ENCODE assay signal across 9 mouse cellular contexts in genomic region chr8:94098996-94099395, GRCm38 (mm10). TPM values are rescaled to one million over a fixed set of nuclear protein-coding genes. Genes with fewer than 3 reads are reported as not detected.
DNase-seq lines count a peak whose midpoint lies in the region; ATAC-seq and TF ChIP-seq lines count a peak whose summit lies in the region.
"Had no signal": no experiment of that assay in that cellular context is flagged by ENCODE, and none has a peak within 500 bp of the region (broad histone marks: within the 10 kb centered on the region; RNA-seq: fewer than 3 reads in every experiment).

No protein-coding gene starts in this region.

- H3K36me3 ChIP-seq in kidney, adult 2 months (ENCODE audit: control insufficient read depth, insufficient read depth, low read length): no peaks in the 10 kb centered on the region
- no peaks in the 10 kb centered on the region for H3K36me3 ChIP-seq in hindbrain, embryonic 13.5 days
- no peaks in the 10 kb centered on the region for H3K36me3 ChIP-seq in midbrain, embryonic 15.5 days (replicated peaks)
- H3K36me3 ChIP-seq: G1E had no signal

- H3K9me3 ChIP-seq in hindbrain, embryonic 13.5 days: no peaks in the 10 kb centered on the region
- H3K9me3 ChIP-seq in midbrain, embryonic 15.5 days: no peaks in the 10 kb centered on the region
- H3K9me3 ChIP-seq: G1E had no signal

- H3K4me1 ChIP-seq in kidney, adult 2 months (ENCODE audit: control insufficient read depth, insufficient read depth, low read length): no peaks in the 10 kb centered on the region
- peaks cover 15% of the 10 kb centered on the region for H3K4me1 ChIP-seq in hindbrain, embryonic 13.5 days (replicated peaks)
- H3K4me1 ChIP-seq in midbrain, embryonic 15.5 days: peaks cover 17% of the 10 kb centered on the region

- no peak for TF ChIP-seq POLR2A in kidney, adult 2 months (IDR thresholded peaks at IDR 0.05; ENCODE audit: low read depth, low read length)

- ATAC-seq in hindbrain, embryonic 13.5 days (ENCODE audit: low FRiP score): no peak
- no peak for ATAC-seq in midbrain, embryonic 15.5 days (replicated peaks)
- no peak for ATAC-seq in granulocyte monocyte progenitor cell, adult 5-6 weeks (replicated peaks; ENCODE audit: poor library complexity, severe bottlenecking)

- H3K27me3 ChIP-seq in kidney, adult 2 months (replicated peaks; ENCODE audit: control insufficient read depth, insufficient read depth, low read length): no peaks in the 10 kb centered on the region
- H3K27me3 ChIP-seq in hindbrain, embryonic 13.5 days: no peaks in the 10 kb centered on the region
- no peaks in the 10 kb centered on the region for H3K27me3 ChIP-seq in midbrain, embryonic 15.5 days (replicated peaks)

- no peak for TF ChIP-seq CTCF in kidney, adult 2 months (conservative IDR thresholded peaks at IDR 0.05; ENCODE audit: insufficient read depth, insufficient read length, low read depth, low read length)

- peak overlapping the region; percentile 65; the same call in 1 of the 2 replicates for H3K27ac ChIP-seq in kidney, adult 2 months (ENCODE audit: insufficient read depth, low read depth, low read length)
- peak overlapping the region; percentile 99 for H3K27ac ChIP-seq in hindbrain, embryonic 13.5 days
- peak overlapping the region; percentile 98 for H3K27ac ChIP-seq in midbrain, embryonic 15.5 days

- H3K4me2 ChIP-seq in hindbrain, embryonic 13.5 days: peak overlapping the region; percentile 66
- peak overlapping the region; percentile 53 for H3K4me2 ChIP-seq in midbrain, embryonic 15.5 days

- no peak overlapping the region for H3K4me3 ChIP-seq in kidney, adult 2 months (ENCODE audit: insufficient read depth, low read depth, low read length)
- H3K4me3 ChIP-seq in hindbrain, embryonic 13.5 days: peak overlapping the region; percentile 57
- peak overlapping the region; percentile 59 for H3K4me3 ChIP-seq in midbrain, embryonic 15.5 days

- peak overlapping the region; percentile 78; the same call in 1 of the 2 replicates for H3K9ac ChIP-seq in hindbrain, embryonic 13.5 days
- peak overlapping the region; percentile 61 for H3K9ac ChIP-seq in midbrain, embryonic 15.5 days

- DNase-seq in kidney, adult 2 months: no peak
- no peak for DNase-seq in kidney, adult 18-20 months
- DNase-seq in brain, adult 2 months (ENCODE audit: low read depth, low spot score): peak; percentile 19
- no peak for DNase-seq in thymus, postnatal 10 days (ENCODE audit: low spot score in 2 of 2)
- no peak for DNase-seq in frontal cortex, adult 2 months (ENCODE audit: extremely low spot score in 1 of 2, low spot score in 1 of 2)

- WGBS in kidney, adult 2 months: 37% methylated on average over 4 of the region's 4 CpGs
- 45% methylated on average over 4 of the region's 4 CpGs for WGBS in hindbrain, embryonic 13.5 days
- 40% methylated on average over 4 of the region's 4 CpGs for WGBS in midbrain, embryonic 15.5 days

RNA-seq across cellular contexts. Expression of gene Bbs2, which starts 0.3 kb away (rescaled TPM):
- 31.3 and 31.4 TPM in 2 replicates for polyA plus RNA-seq in kidney, adult 2 months (2012; rRNA removed)
- 22.0 and 25.3 TPM in 2 replicates for polyA plus RNA-seq in hindbrain, embryonic 13.5 days (2015; fragmentation: Nextera tagmentation; extraction: Ambion mirVana)
- 25.0 and 26.9 TPM in 2 replicates for polyA plus RNA-seq in midbrain, embryonic 15.5 days (2015; fragmentation: Nextera tagmentation; extraction: Ambion mirVana)
- 3.8 and 17.6 TPM in 2 replicates for total RNA-seq in granulocyte monocyte progenitor cell, adult 5-6 weeks (2014; fragmentation: Nextera tagmentation)
- total RNA-seq in granulocyte monocyte progenitor cell, adult 5-6 weeks (2017): 5.1 and 15.6 TPM in 2 replicates
- 75.0 and 93.6 TPM in 2 replicates for polyA plus RNA-seq in frontal cortex, adult 2 months (2012; rRNA removed)

RNA-seq across cellular contexts. Expression of gene Mt4, which starts 38.0 kb away (rescaled TPM):
- polyA plus RNA-seq in kidney, adult 2 months (2012; rRNA removed): not detected in 2 replicates
- not detected in 2 replicates for polyA plus RNA-seq in hindbrain, embryonic 13.5 days (2015; fragmentation: Nextera tagmentation; extraction: Ambion mirVana)
- not detected in 2 replicates for polyA plus RNA-seq in midbrain, embryonic 15.5 days (2015; fragmentation: Nextera tagmentation; extraction: Ambion mirVana)
- not detected in 2 replicates for total RNA-seq in granulocyte monocyte progenitor cell, adult 5-6 weeks (2014; fragmentation: Nextera tagmentation)
- total RNA-seq in granulocyte monocyte progenitor cell, adult 5-6 weeks (2017): not detected in 2 replicates
- polyA plus RNA-seq in frontal cortex, adult 2 months (2012; rRNA removed): not detected in 2 replicates
- total RNA-seq: G1E had no signal
- polyA plus RNA-seq: G1E had no signal

RNA-seq across cellular contexts. Expression of gene Mt3, which starts 53.4 kb away (rescaled TPM):
- 4.2 and 8.4 TPM in 2 replicates for polyA plus RNA-seq in kidney, adult 2 months (2012; rRNA removed)
- polyA plus RNA-seq in hindbrain, embryonic 13.5 days (2015; fragmentation: Nextera tagmentation; extraction: Ambion mirVana): 119 and 130 TPM in 2 replicates
- 158 and 189 TPM in 2 replicates for polyA plus RNA-seq in midbrain, embryonic 15.5 days (2015; fragmentation: Nextera tagmentation; extraction: Ambion mirVana)
- not detected in 2 replicates for total RNA-seq in granulocyte monocyte progenitor cell, adult 5-6 weeks (2014; fragmentation: Nextera tagmentation)
- total RNA-seq in granulocyte monocyte progenitor cell, adult 5-6 weeks (2017): not detected in 2 replicates
- 1,770 and 2,382 TPM in 2 replicates for polyA plus RNA-seq in frontal cortex, adult 2 months (2012; rRNA removed)
- total RNA-seq: G1E had no signal
- polyA plus RNA-seq: G1E had no signal

Comparison
In these comparisons a context has a peak if more than half of its experiments do, and no peak if none do; other contexts are left out.
1. RNA of gene Mt3, which starts 53.4 kb away (polyA plus RNA-seq): 1,770 to 2,382 TPM in frontal cortex, adult 2 months, 158 to 189 TPM in midbrain, embryonic 15.5 days and 119 to 130 TPM in hindbrain, embryonic 13.5 days; 4.2 to 8.4 TPM in kidney, adult 2 months; every median in the first group is over 10 times any median in the second.
2. Peak in every context shown above with its lines, with median percentiles within 50 percentile points of each other: H3K27ac ChIP-seq.